Mouse (Mus musculus): ENCODE data around the gene Rcc2. TPM values are rescaled to one million over a fixed set of nuclear protein-coding genes. Genes with fewer than 3 reads are reported as not detected.

Rcc2 gene
- polyA plus RNA-seq, 1 experiment from 2014 or later = 17.0 TPM

GRCm38 (mm10) chr4:140740655-140741054, 40.3 kb downstream of the Rcc2 start:
- Histone ChIP-seq H3K9me3 (ENCODE audit: low read length) (no peaks in the 10 kb centered on the region), H3K36me3 (ENCODE audit: insufficient read depth, low read length) (no peaks in the 10 kb centered on the region), H3K4me3 (ENCODE audit: low read depth, low read length) (no peak overlapping the region), H3K4me2 (replicated peaks; ENCODE audit: low read depth, low read length) (no peak overlapping the region), H3K9ac (replicated peaks; ENCODE audit: low read depth) (no peak overlapping the region), H3K27me3 (replicated peaks; ENCODE audit: insufficient read depth, low read length) (no peaks in the 10 kb centered on the region), H3K4me1 (ENCODE audit: insufficient read depth, low read depth, low read length) (no peaks in the 10 kb centered on the region), H3K27ac (ENCODE audit: low read length) (no peak overlapping the region)
- 77% methylated on average over 11 of the region's 11 CpGs for WGBS
- TF ChIP-seq CTCF (IDR thresholded peaks at IDR 0.05) = no peak
- no peak for TF ChIP-seq EP300 (IDR thresholded peaks at IDR 0.05)
- DNase-seq (ENCODE audit: low spot score) (no peak), ATAC-seq (no peak)

GRCm38 (mm10) chr4:140741401-140741800, 41.1 kb downstream of the Rcc2 start:
- no peak for DNase-seq (ENCODE audit: low spot score)
- 87% methylated on average over 6 of the region's 6 CpGs for WGBS
- Histone ChIP-seq H3K4me2 (replicated peaks; ENCODE audit: low read depth, low read length) (no peak overlapping the region), H3K9ac (replicated peaks; ENCODE audit: low read depth) (no peak overlapping the region), H3K4me1 (ENCODE audit: insufficient read depth, low read depth, low read length) (no peaks in the 10 kb centered on the region), H3K36me3 (ENCODE audit: insufficient read depth, low read length) (no peaks in the 10 kb centered on the region), H3K9me3 (ENCODE audit: low read length) (no peaks in the 10 kb centered on the region), H3K4me3 (ENCODE audit: low read depth, low read length) (no peak overlapping the region), H3K27ac (ENCODE audit: low read length) (no peak overlapping the region), H3K27me3 (replicated peaks; ENCODE audit: insufficient read depth, low read length) (no peaks in the 10 kb centered on the region)
- ATAC-seq = no peak
- TF ChIP-seq CTCF (IDR thresholded peaks at IDR 0.05) (no peak), EP300 (IDR thresholded peaks at IDR 0.05) (no peak)

DNA sequence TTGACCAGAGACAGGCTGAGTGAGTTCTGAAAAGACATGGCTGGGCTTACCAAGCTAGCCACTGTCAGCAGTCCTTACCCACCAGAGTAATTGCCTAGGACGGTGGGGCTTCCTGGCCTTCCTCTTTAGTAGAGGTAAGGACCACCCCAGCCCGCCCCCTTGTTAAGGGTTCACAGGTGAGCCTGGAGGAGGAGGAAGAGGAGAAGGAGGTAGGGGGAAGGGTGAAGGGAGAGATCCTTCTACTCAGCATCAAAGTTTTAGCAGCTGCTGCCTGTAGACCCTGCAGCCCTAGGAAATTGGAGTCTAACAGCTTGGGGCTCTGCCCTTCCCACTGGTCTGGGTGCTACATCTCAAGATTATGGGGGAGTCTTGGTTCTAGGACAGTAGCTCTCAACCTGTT, 42.2 kb downstream of the Rcc2 start, which contains the start of gene Padi6:
Gene Padi6 (minus strand): TSS at position 101 of the 400 bp plus-strand sequence.
- TF ChIP-seq EP300 (IDR thresholded peaks at IDR 0.05) = no peak
- TF ChIP-seq CTCF (IDR thresholded peaks at IDR 0.05) = no peak
- Histone ChIP-seq H3K4me2 (replicated peaks; ENCODE audit: low read depth, low read length) (no peak within 1 kb of the TSS), H3K36me3 (ENCODE audit: insufficient read depth, low read length) (no peaks in the 10 kb centered on the region), H3K9me3 (ENCODE audit: low read length) (no peaks in the 10 kb centered on the region), H3K9ac (replicated peaks; ENCODE audit: low read depth) (no peak within 1 kb of the TSS), H3K27me3 (replicated peaks; ENCODE audit: insufficient read depth, low read length) (no peaks in the 10 kb centered on the region), H3K27ac (ENCODE audit: low read length) (no peak within 1 kb of the TSS), H3K4me3 (ENCODE audit: low read depth, low read length) (no peak within 1 kb of the TSS), H3K4me1 (ENCODE audit: insufficient read depth, low read depth, low read length) (no peaks in the 10 kb centered on the region)
- 44% methylated on average over 2 of the region's 2 CpGs for WGBS
- no peak for ATAC-seq
- DNase-seq (ENCODE audit: low spot score) = no peak

GRCm38 (mm10) chr4:140743086-140743485, 42.7 kb downstream of the Rcc2 start:
- TF ChIP-seq CTCF (IDR thresholded peaks at IDR 0.05) (no peak), EP300 (IDR thresholded peaks at IDR 0.05) (no peak)
- WGBS = 26% methylated on average over 4 of the region's 4 CpGs

DNA sequence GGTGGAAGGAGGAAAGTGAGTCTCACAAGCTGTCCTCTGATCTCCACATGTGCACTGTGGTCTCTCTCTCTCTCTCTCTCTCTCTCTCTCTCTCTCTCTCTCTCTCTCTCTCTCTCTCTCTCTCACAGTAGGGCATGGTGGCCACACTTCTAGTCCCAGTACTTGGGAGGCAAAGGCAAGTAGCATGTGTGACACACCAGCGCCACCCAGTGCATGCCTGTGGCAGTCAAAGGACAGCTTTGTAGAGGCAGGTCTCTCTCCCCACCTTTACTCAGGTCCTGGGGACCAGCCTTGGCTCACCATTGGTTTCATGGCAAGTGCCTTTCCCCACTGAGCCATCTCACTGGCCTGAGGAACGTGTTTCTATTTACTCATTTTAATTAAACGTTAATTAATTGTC, 44.3 kb downstream of the Rcc2 start:
- Histone ChIP-seq H3K27ac (ENCODE audit: low read length) (no peak overlapping the region), H3K4me3 (ENCODE audit: low read depth, low read length) (no peak overlapping the region), H3K4me2 (replicated peaks; ENCODE audit: low read depth, low read length) (no peak overlapping the region), H3K36me3 (ENCODE audit: insufficient read depth, low read length) (no peaks in the 10 kb centered on the region), H3K4me1 (ENCODE audit: insufficient read depth, low read depth, low read length) (peaks cover 4% of the 10 kb centered on the region; the same call in 1 of the 2 replicates), H3K27me3 (replicated peaks; ENCODE audit: insufficient read depth, low read length) (no peaks in the 10 kb centered on the region), H3K9me3 (ENCODE audit: low read length) (no peaks in the 10 kb centered on the region), H3K9ac (replicated peaks; ENCODE audit: low read depth) (no peak overlapping the region)
- TF ChIP-seq EP300 (IDR thresholded peaks at IDR 0.05) (no peak), CTCF (IDR thresholded peaks at IDR 0.05) (peak; percentile 78)
- DNase-seq (ENCODE audit: low spot score) (peak; percentile 58), ATAC-seq (no peak)
- 14% methylated on average over 3 of the region's 3 CpGs for WGBS

More at GRCm38 (mm10) chr4:140743086-140743485, 42.7 kb downstream of the Rcc2 start:
- peaks cover under 1% of the 10 kb centered on the region; the same call in 1 of the 2 replicates for H3K4me1 ChIP-seq (ENCODE audit: insufficient read depth, low read depth, low read length)
- no peaks in the 10 kb centered on the region for H3K27me3 ChIP-seq (replicated peaks; ENCODE audit: insufficient read depth, low read length)
- no peak for DNase-seq (ENCODE audit: low spot score)
- H3K4me2 ChIP-seq (replicated peaks; ENCODE audit: low read depth, low read length) = no peak overlapping the region
- ATAC-seq = no peak
- H3K4me3 ChIP-seq (ENCODE audit: low read depth, low read length) = no peak overlapping the region
- H3K36me3 ChIP-seq (ENCODE audit: insufficient read depth, low read length) = no peaks in the 10 kb centered on the region
- H3K9ac ChIP-seq (replicated peaks; ENCODE audit: low read depth) = no peak overlapping the region
- H3K9me3 ChIP-seq (ENCODE audit: low read length) = no peaks in the 10 kb centered on the region
- no peak overlapping the region for H3K27ac ChIP-seq (ENCODE audit: low read length)

- ATAC-seq = peak; percentile 84
- H3K9ac ChIP-seq (replicated peaks; ENCODE audit: low read depth) = no peak overlapping the region
- no peak overlapping the region for H3K4me3 ChIP-seq (ENCODE audit: low read depth, low read length)
- TF ChIP-seq EP300 (IDR thresholded peaks at IDR 0.05) (no peak), CTCF (IDR thresholded peaks at IDR 0.05) (no peak)
- H3K4me2 ChIP-seq (replicated peaks; ENCODE audit: low read depth, low read length) = no peak overlapping the region
- WGBS = 10% methylated on average over 12 of the region's 12 CpGs
- no peaks in the 10 kb centered on the region for H3K27me3 ChIP-seq (replicated peaks; ENCODE audit: insufficient read depth, low read length)
- H3K36me3 ChIP-seq (ENCODE audit: insufficient read depth, low read length) = no peaks in the 10 kb centered on the region
- H3K9me3 ChIP-seq (ENCODE audit: low read length) = no peaks in the 10 kb centered on the region
- H3K4me1 ChIP-seq (ENCODE audit: insufficient read depth, low read depth, low read length) = peaks cover 4% of the 10 kb centered on the region; the same call in 1 of the 2 replicates
- DNase-seq (ENCODE audit: low spot score) = peak; percentile 80
- no peak overlapping the region for H3K27ac ChIP-seq (ENCODE audit: low read length)
Observed at GRCm38 (mm10) chr4:140747978-140748377, 47.6 kb downstream of the Rcc2 start.

DNA sequence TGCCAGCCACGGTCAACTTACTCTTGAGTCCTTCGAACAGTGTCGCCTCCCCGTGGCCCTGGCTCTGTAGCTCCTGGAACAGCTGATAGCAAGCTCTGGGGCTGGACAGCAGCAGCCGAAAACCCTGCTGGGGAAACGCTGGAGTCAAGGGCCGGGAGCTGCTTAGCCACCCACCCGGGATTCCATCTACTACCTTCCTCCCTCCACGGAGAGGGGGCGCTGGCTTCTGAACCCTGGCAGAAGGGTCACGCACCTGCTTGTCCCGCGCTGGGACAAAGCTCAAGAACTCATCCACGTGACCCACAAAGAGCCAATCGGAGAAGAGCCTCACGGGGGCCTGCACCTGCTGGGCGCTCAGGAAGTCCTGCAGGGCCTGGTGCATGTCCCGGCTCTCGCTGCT, 50.0 kb downstream of the Rcc2 start:
- no peak overlapping the region for H3K27ac ChIP-seq (ENCODE audit: low read length)
- no peak overlapping the region for H3K4me3 ChIP-seq (ENCODE audit: low read depth, low read length)
- peaks cover 4% of the 10 kb centered on the region; the same call in 1 of the 2 replicates for H3K4me1 ChIP-seq (ENCODE audit: insufficient read depth, low read depth, low read length)
- no peaks in the 10 kb centered on the region for H3K36me3 ChIP-seq (ENCODE audit: insufficient read depth, low read length)
- no peak for TF ChIP-seq EP300 (IDR thresholded peaks at IDR 0.05)
- peak; percentile 39; the same call in 1 of the 2 replicates for TF ChIP-seq CTCF (IDR thresholded peaks at IDR 0.05)
- H3K9ac ChIP-seq (replicated peaks; ENCODE audit: low read depth) = no peak overlapping the region
- no peaks in the 10 kb centered on the region for H3K27me3 ChIP-seq (replicated peaks; ENCODE audit: insufficient read depth, low read length)
- no peaks in the 10 kb centered on the region for H3K9me3 ChIP-seq (ENCODE audit: low read length)
- peak; percentile 41 for ATAC-seq
- peak; percentile 32 for DNase-seq (ENCODE audit: low spot score)
- 8% methylated on average over 19 of the region's 19 CpGs for WGBS
- peak overlapping the region; percentile 39; the same call in 1 of the 2 replicates for H3K4me2 ChIP-seq (replicated peaks; ENCODE audit: low read depth, low read length)
